Mouse (Mus musculus): ENCODE data around the gene Foxf2. TPM values are rescaled to one million over a fixed set of nuclear protein-coding genes. Genes with fewer than 3 reads are reported as not detected.

Gene Foxf2
- polyA plus RNA-seq (2017; shearing (Covaris generic)): not detected

GRCm38 (mm10) chr13:31625333-31626101, at the start of gene Foxf2:
TSS of gene Foxf2 (plus strand) at chr13:31625816.

Other genes with a start within 250 kb of the Foxf2 start
- gene Foxq1, start 69.7 kb upstream of the Foxf2 start, polyA plus RNA-seq (2017; shearing (Covaris generic)): not detected
- gene A530084C06Rik, start 66.5 kb upstream of the Foxf2 start, polyA plus RNA-seq (2017; shearing (Covaris generic)): not detected
- under 1 TPM in 1 of 2 experiments, not detected in 1; 0.06 TPM for gene Foxc1, start 180.8 kb downstream of the Foxf2 start, polyA plus RNA-seq (2017; shearing (Covaris generic))